Mouse (Mus musculus) kidney, embryonic 14.5 days (tissue): ENCODE results near the gene Mdm2. TPM values are rescaled to one million over a fixed set of nuclear protein-coding genes. Genes with fewer than 3 reads are reported as not detected.
"Not testable (repeated sequence)": the region's sequence is repeated elsewhere in the genome, so short reads cannot be mapped to it uniquely, and the experiment has no call there.

Experiments
- ATAC-seq: fragments of 200-750 bp; cut with Nextera tagmentation; 2 replicates; pipeline ENCODE4 v1.8.0; 2017; ENCODE audit warnings: moderate number of reproducible peaks, mild to moderate bottlenecking, moderate TSS enrichment, moderate library complexity; ENCODE audit not compliant: low FRiP score, low TSS enrichment
- H3K27ac ChIP-seq: fragments of 300-500 bp; sonication (generic); 2 replicates; pipeline ENCODE4 v1.5.1; 2014; ENCODE audit warnings: low read depth, mild to moderate bottlenecking, low read length, moderate library complexity, mixed read lengths
- H3K27me3 ChIP-seq: fragments of 300-500 bp; sonication (generic); 2 replicates; pipeline ENCODE4 v1.6.1; 2014; ENCODE audit warnings: mild to moderate bottlenecking, low read length; ENCODE audit not compliant: control insufficient read depth, insufficient read depth
- H3K36me3 ChIP-seq: fragments of 300-500 bp; sonication (generic); 2 replicates; pipeline ENCODE4 v1.6.1; 2014; ENCODE audit warnings: low read length, mixed read lengths; ENCODE audit not compliant: control insufficient read depth, insufficient read depth
- H3K4me1 ChIP-seq: fragments of 300-500 bp; sonication (generic); 2 replicates; pipeline ENCODE4 v1.6.1; 2014; ENCODE audit warnings: low read length, mixed read lengths; ENCODE audit not compliant: control insufficient read depth, insufficient read depth
- H3K4me2 ChIP-seq: fragments of 300-500 bp; sonication (generic); replicated peaks from 2 replicates; pipeline ENCODE4 v1.6.1; 2014; ENCODE audit warnings: low read depth, mild to moderate bottlenecking, low read length
- H3K4me3 ChIP-seq: fragments of 300-500 bp; sonication (generic); 2 replicates; pipeline ENCODE4 v1.5.1; 2014; ENCODE audit warnings: mild to moderate bottlenecking, low read length
- H3K9ac ChIP-seq: fragments of 300-500 bp; sonication (generic); 2 replicates; pipeline ENCODE4 v1.6.1; 2014; ENCODE audit warnings: low read depth, mild to moderate bottlenecking, low read length, moderate library complexity
- H3K9me3 ChIP-seq: fragments of 300-500 bp; sonication (generic); 2 replicates; pipeline ENCODE4 v1.6.1; 2016; ENCODE audit warnings: low read length; ENCODE audit not compliant: control insufficient read depth
- WGBS: fragments of 180-500 bp; shearing (Covaris S2); extraction: QIAGEN DNeasy Blood & Tissue Kit; methylation state at CpG from one replicate; pipeline ENCODE4 v1.1.7; 2014; 5-methylcytosine and 5-hydroxymethylcytosine counted together
- polyA plus RNA-seq: library from polyadenylated mRNA; unstranded; fragments of >200 nt; fragmentation: Nextera tagmentation; extraction: Ambion mirVana; gene quantifications from 2 replicates; pipeline ENCODE4 v1.2.1, GENCODE M21; 2014

Mdm2 gene
- polyA plus RNA-seq, 1 experiment from 2014 or later, result 65.6 TPM

DNA sequence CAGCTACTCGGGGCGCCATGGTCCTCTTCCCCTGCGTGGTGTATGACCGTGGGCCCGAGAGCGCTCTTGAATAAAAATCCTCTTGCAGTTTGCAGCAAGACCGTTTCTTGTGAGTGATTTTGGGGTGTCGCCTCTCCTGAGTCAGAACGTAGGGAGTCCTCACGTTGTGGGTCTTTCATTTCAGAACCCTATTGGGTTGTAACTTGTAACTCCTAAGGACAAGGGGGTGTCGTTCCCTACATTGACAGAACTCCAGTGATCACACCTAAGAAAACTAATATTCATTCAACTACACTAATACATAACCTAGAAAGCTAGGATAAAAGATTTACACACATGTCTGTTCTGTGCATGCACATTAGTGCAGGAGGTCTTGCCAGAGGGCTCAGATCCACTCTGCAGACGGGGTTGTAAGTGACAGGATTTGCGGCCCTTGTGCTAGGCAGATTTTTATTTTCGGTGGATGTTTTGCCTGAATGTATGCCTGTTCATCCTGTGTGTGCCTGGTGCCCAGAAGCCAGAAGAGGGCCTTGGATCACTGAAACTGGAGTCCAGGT is 39.3 kb upstream of the Mdm2 start:
- Histone ChIP-seq H3K27me3 (no peaks in the 10 kb centered on the region), H3K9me3 (no peaks in the 10 kb centered on the region), H3K4me3 (no peak overlapping the region), H3K27ac (no peak overlapping the region), H3K9ac (no peak overlapping the region), H3K4me2 (no peak overlapping the region), H3K36me3 (peaks cover 42% of the 10 kb centered on the region), H3K4me1 (0 out of 2 replicates have a peak, but pooled peaks cover 5% of the 10 kb centered on the region)
- WGBS, result 91% methylated on average over 14 of the region's 14 CpGs
- no peak for ATAC-seq

DNA sequence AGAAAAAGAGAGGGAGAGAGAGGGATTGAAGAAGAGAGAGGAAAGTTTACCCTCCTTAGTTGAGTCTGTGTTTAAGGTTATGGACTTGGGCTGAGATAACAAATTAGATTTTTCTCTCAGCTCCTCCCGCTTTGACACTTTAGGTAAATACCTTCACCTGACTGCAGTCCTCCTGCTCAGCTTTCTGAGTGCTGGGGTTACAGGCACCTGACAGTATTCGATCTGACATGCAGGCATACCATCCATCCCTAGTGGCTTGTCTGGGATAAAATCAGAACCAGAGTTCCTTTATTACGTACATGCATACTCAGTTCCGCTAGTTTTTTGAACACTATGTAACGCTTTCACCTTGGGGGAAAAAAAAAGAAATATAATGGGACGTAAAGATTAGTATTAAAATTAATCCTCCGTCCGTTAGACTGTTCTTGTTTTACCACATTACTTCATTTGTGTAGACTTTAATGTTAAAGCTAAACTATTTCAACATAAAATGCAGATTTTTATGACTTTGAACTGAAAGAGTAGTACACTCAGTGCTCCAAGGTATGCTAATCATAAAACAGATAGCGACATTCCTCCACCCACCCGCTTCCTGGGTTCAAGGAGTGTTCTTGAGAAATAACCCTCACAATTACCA is 38.6 kb upstream of the Mdm2 start:
- H3K4me1 ChIP-seq, result 0 out of 2 replicates have a peak, but pooled peaks cover 5% of the 10 kb centered on the region
- H3K27ac ChIP-seq, result no peak overlapping the region
- no peak overlapping the region for H3K9ac ChIP-seq
- 98% methylated on average over 10 of the region's 10 CpGs for WGBS
- peaks cover 36% of the 10 kb centered on the region; the same call in 1 of the 2 replicates for H3K36me3 ChIP-seq
- no peaks in the 10 kb centered on the region for H3K9me3 ChIP-seq
- H3K27me3 ChIP-seq, result no peaks in the 10 kb centered on the region
- no peak for ATAC-seq
- H3K4me2 ChIP-seq, result no peak overlapping the region
- H3K4me3 ChIP-seq, result no peak overlapping the region

DNA sequence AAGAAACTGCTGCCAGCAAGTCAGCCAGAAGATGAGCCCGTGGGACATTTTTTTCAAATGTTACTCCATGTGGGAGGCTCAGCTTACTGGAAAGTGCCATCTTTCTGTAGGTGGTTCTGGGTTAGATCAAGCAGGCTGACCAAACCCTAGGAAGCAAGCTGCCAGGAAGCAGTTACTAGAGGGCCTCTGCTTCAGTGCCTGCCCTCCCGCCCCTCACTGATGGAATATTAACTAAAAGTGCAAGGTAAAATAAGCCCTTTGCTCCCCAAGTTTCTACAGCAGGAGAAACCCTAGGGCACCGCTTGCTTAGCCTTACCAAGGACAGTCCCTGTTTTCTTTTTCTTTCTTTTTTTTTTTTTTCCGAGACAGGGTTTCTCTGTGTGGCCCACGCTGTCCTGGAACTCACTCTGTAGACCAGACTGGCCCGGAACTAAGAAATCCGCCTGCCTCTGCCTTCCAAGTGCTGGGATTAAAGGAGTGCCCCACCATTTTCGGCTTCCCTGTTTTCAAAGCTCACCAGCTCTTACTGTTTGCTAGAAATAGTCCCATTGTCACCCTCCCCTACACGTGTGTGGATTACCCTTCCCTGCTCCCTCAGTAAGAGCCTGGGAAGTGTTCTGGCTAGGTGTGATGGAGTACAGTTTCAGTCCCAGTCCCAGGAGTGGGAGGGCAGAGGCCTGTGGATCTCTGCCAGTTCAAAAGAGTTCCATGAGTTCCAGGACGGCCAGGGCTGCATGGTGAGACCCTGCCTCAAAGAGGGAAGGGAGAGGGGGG is 37.9 kb upstream of the Mdm2 start:
- H3K9me3 ChIP-seq, result no peaks in the 10 kb centered on the region
- H3K4me1 ChIP-seq, result 0 out of 2 replicates have a peak, but pooled peaks cover 5% of the 10 kb centered on the region
- H3K4me2 ChIP-seq, result no peak overlapping the region
- no peak for ATAC-seq
- H3K4me3 ChIP-seq, result no peak overlapping the region
- H3K36me3 ChIP-seq, result peaks cover 36% of the 10 kb centered on the region; the same call in 1 of the 2 replicates
- H3K27me3 ChIP-seq, result no peaks in the 10 kb centered on the region
- H3K9ac ChIP-seq, result no peak overlapping the region
- 90% methylated on average over 10 of the region's 10 CpGs for WGBS
- H3K27ac ChIP-seq, result no peak overlapping the region

DNA sequence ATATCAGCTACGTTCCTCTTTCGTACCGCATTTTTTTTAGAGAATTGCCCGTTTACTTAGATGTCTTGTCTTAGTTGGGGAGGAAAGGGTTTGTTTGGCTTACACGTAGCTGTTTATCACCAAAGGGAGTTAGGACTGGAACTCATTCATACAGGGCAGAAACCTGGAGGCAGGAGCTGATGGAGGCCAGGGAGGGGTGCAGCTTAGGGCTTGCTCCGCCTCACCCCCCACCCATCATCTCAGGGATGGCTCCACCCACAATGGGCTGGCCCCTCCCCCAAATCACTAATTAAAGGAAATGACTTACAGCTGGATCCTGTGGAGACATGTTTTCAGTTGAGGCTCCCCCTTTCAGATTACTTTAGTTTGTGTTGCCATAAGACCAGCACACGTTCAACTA is 37.2 kb upstream of the Mdm2 start:
- WGBS, result 95% methylated on average over 7 of the region's 7 CpGs
- Histone ChIP-seq H3K36me3 (peaks cover 34% of the 10 kb centered on the region; the same call in 1 of the 2 replicates), H3K4me3 (no peak overlapping the region), H3K9me3 (no peaks in the 10 kb centered on the region), H3K27me3 (no peaks in the 10 kb centered on the region), H3K4me2 (no peak overlapping the region), H3K27ac (no peak overlapping the region), H3K9ac (no peak overlapping the region), H3K4me1 (0 out of 2 replicates have a peak, but pooled peaks cover 5% of the 10 kb centered on the region)
- ATAC-seq, result no peak

DNA sequence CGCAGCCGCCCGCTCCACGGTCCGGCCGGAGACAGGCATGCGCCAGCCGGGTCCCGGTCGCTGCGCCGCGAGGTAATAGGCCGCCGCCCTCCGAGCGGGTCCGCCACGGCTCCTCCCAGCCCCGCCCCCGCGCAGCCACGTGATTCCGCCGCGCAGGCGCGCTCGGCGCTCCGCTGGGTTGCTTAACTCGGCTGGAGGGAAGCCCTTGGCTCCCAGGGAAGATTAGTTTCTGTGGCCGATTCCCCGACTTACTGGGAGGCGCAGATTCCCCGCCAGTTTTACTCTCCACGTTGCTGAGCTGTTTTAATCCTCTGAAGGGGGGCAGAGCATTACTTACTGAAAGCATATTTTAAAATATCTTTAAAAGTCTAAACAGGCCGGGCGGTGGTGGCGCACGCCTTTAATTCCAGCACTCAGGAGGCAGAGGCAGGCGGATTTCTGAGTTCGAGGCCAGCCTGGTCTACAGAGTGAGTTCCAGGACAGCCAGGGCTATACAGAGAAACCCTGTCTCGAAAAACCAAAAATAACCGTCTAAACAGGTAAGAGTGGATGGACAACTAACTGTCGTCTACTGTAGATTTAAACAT is 35.8 kb upstream of the Mdm2 start, which contains the start of gene Slc35e3:
Gene Slc35e3 (minus strand): TSS at position 69 of the 587 bp plus-strand sequence.
- Histone ChIP-seq H3K27me3 (no peaks in the 10 kb centered on the region), H3K4me1 (0 out of 2 replicates have a peak, but pooled peaks cover 5% of the 10 kb centered on the region), H3K9me3 (no peaks in the 10 kb centered on the region), H3K36me3 (peaks cover 21% of the 10 kb centered on the region; the same call in 1 of the 2 replicates), H3K4me3 (peak within 1 kb of the TSS; percentile 50), H3K27ac (no peak within 1 kb of the TSS), H3K4me2 (peak within 1 kb of the TSS; percentile 84), H3K9ac (peak within 1 kb of the TSS; percentile 60)
- ATAC-seq, result peak; percentile 97
- WGBS, result 19% methylated on average over 38 of the region's 46 CpGs

DNA sequence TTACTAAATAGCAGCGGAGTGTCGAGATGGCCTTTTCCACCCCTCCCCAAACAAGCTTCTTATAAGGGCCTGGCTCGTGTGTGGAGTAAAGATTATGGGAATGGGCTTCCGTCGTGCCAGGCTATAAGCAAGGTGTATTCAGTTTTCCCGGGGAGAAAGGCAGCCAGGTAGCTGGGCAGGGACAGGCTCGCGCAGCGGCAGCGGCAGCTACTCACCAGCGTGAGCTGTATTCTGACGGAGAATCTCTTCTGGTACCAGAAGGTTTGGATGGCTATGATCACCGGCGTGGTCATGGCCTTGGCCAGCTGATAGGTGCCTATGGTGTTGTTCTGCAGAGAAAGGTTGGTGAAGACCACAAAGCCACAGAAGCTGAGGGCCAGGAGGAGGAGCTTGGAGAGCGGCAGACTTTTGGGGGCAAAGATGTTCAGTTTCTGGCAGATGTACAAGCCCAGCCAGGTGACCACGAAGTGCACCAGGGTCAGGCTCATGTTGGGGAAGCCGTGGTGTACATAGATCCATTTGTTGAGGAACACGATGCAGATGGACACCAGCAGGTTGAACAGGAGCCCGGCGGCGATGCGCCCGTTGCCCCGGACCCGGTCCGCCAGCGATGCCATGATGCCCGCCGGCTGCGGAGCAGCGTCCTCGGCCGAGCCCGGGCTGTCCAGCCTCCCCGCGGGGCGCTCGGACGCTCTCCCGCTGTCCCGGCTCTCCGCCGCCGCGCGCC is 35.2 kb upstream of the Mdm2 start:
- Histone ChIP-seq H3K4me3 (peak overlapping the region; percentile 50), H3K36me3 (peaks cover 15% of the 10 kb centered on the region; the same call in 1 of the 2 replicates), H3K9ac (peak overlapping the region; percentile 60), H3K4me2 (peak overlapping the region; percentile 84)
- not testable (repeated sequence) for H3K27ac ChIP-seq, H3K9me3 ChIP-seq, H3K4me1 ChIP-seq, H3K27me3 ChIP-seq
- peak; percentile 37; the same call in 1 of the 2 replicates for ATAC-seq
- 1% methylated on average over 14 of the region's 46 CpGs for WGBS

DNA sequence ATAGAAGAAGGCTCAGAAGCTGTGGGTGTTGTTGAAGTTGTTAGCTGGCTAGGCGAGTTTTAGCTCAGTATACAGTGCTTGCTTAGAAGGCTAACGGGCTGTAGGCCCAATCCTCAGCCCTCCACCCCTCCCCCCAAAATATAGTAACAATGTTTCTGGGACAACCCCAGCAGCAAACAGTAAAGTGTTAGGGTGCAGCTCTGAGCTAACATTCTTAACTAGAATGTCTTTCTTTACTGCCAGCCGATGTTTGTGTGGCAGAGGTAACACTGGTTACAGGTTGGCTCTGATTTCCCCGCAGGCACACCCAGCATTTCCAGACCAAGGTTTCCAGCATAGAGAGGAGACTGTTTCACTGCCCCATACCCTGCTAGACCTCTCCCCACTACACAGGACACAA is 33.4 kb upstream of the Mdm2 start:
- Histone ChIP-seq H3K36me3 (peaks cover 10% of the 10 kb centered on the region; the same call in 1 of the 2 replicates), H3K9ac (no peak overlapping the region), H3K27me3 (no peaks in the 10 kb centered on the region), H3K4me1 (0 out of 2 replicates have a peak, but pooled peaks cover 5% of the 10 kb centered on the region), H3K4me3 (no peak overlapping the region), H3K9me3 (no peaks in the 10 kb centered on the region), H3K4me2 (no peak overlapping the region), H3K27ac (no peak overlapping the region)
- WGBS, result 78% methylated on average over 4 of the region's 4 CpGs
- no peak for ATAC-seq

DNA sequence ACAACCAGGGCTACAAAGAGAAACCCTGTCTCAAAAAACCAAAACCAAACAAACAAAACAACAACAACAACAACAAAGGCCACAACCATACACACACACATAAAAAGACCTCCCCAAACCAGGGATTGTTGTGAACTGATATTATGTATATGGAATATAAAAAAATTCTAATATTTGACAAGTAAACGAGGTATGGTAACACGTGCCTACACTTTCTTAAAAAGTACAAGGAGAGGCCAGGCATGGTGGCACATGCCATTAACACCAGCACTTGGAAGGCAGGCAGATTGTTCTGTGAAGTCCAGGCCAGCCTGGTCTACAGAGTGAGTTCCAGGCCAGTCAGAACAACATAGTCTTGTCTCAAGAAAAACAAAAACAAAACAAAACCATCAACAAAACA is 32.6 kb upstream of the Mdm2 start:
- 86% methylated on average over 2 of the region's 2 CpGs for WGBS
- H3K36me3 ChIP-seq, result peaks cover 14% of the 10 kb centered on the region
- 0 out of 2 replicates have a peak, but pooled peaks cover 5% of the 10 kb centered on the region for H3K4me1 ChIP-seq
- no peak for ATAC-seq
- H3K9ac ChIP-seq, result no peak overlapping the region
- no peaks in the 10 kb centered on the region for H3K27me3 ChIP-seq
- H3K9me3 ChIP-seq, result no peaks in the 10 kb centered on the region
- no peak overlapping the region for H3K4me2 ChIP-seq
- H3K27ac ChIP-seq, result no peak overlapping the region
- H3K4me3 ChIP-seq, result no peak overlapping the region
